Mouse (Mus musculus): ENCODE measurements at regions not wholly inside any gene's neighbourhood (a gene's known extent, or its start where the extent isn't known, plus 50 kb on each side); places are given as distances from the start of the nearest gene placed in this dataset.

GRCm38 (mm10) chr7:133468346-133468745, 133.6 kb downstream of the Tex36 start:
- no peak for TF ChIP-seq POLR2A (IDR thresholded peaks at IDR 0.05; ENCODE audit: low read depth, low read length)
- no peak for TF ChIP-seq CTCF (conservative IDR thresholded peaks at IDR 0.05; ENCODE audit: insufficient read depth, insufficient read length, low read depth, low read length)

Data from kidney, adult 2 months (tissue).